Mouse (Mus musculus) cerebellum, adult 2 months (tissue): Measurements from ENCODE around the gene Rhod.

Source experiments
- CTCF ChIP-seq: fragments of 200-500 bp; IDR thresholded peaks from 2 replicates; pipeline ENCODE4 v1.5.1; 2011; ENCODE audit warnings: low read depth, mild to moderate bottlenecking, control low read depth, low read length, moderate library complexity, borderline replicate concordance; ENCODE audit not compliant: insufficient read depth
- POLR2A ChIP-seq: fragments of 200-500 bp; IDR thresholded peaks from 2 replicates; pipeline ENCODE4 v1.6.1; 2011; ENCODE audit warnings: low read length, control low read depth, borderline replicate concordance; ENCODE audit not compliant: insufficient read depth

DNA sequence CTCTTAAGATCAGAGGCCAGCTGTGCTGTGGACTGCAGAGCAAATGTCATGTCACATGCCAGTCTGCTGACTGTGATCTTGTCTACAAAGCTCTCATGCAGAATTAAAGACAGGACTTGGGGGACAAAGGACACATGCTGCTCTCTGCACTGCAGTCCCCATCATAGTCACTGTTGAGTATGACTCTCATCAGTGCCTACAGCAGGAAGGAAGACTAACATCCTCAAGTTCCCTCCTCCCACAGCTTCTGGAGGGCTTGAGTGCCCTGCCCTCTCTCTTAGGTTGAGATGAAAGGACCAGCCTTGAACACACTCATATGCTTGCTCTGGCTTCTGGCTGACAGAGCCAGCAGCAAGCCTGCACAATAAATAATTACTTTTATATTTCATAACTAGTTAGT is 21.5 kb downstream of the Rhod start:
- TF ChIP-seq CTCF (no peak), POLR2A (no peak)
